Mouse (Mus musculus) adipocyte (in vitro differentiated cells): ENCODE results near the gene Cfap299.

Experiments used
- DNase-seq: peaks from one replicate; pipeline ENCODE4 v3.0.0-alpha.2; 2016; ENCODE audit warnings: low spot score

The Cfap299 gene

DNA sequence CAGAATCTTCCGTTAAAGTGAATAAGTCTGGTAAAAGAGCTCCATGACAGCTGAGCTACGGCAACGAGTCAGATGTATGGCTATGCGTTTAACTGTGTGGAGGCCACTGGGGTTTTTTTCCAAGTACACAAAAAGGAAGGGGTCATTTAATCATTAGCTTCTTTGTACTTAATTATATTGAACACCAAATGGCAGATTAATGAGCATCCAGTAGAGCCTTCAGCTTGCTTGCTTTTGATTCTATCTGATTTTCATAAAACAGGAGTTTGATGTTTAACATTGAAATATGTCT, 47.6 kb downstream of the Cfap299 start:
- DNase-seq = no peak

DNA sequence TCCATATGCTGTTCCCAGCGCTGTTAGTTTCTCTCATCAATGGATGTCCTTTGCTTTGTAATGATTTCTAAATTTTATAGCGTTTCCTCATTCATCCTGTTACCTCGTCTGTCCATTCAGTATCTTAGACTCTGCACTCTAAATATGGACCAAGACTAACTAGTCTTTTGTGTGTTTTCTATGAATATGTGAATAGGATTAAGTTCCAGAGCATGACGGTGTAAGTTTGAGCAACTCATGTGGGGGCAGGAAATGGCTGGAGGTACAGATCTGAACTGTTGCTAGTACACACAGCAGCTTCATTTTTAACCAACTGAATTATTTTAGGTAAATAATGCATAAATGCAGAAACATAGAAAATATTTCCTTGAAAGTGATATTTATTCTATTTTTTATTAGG, 51.3 kb downstream of the Cfap299 start:
- DNase-seq = no peak

DNA sequence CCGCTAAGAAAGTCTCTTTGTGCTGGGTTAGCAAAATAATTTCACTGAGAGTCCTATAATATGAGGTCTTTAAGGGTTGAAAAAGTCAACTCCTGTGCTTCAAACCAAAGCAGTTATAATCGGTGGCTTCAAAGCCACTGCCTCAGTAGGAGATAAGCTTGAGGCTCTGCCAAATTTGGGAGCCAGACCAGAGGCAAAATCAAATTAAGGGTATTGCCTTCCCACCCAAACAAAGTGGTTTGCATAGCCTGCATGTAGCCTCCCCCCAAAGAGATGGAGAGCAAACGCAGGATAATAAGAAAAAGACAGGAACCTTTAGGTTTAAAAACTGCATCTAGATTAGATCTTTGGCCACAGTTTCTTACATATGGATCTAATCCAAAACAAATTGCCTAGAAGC, 58.0 kb downstream of the Cfap299 start:
- no peak for DNase-seq

DNA sequence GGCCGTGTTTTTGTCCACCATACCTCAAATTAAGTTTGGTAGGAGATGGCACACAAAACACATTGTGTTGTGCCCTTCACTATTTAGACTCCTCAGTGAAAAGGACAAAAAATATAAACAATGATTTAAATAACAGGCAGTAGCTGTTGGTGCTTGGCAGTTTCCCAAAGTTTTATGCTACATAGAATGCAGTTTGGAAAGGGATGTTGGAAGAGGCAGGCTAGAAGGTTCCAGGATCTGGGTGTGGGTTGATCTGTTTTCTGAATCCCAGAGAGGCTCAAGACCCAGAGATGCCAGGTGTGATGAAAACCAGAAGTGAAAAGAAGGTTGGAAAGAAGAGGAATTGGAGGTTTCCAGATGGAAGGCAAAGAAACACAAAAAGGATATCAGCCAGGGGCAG, 73.1 kb downstream of the Cfap299 start:
- no peak for DNase-seq

DNA sequence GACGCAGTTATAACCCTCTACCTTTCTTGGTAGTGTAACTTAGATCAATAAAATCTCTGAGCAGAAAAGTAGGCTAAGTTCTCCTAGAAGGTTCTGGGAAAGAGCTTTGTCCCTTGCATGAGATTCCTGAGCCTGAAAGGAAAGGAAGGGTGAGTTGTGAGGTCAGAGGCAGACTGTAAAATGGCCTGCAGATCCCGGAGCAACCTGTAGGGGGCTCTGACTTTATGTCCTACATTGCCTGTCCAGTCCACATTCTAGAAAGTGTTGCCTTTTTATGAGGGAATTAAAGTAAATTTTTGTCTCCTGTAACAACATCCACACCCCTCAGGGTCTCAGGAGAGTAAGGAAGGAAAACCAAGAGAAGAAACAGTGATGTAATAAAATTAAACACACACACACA, 81.0 kb downstream of the Cfap299 start:
- peak; percentile 3 for DNase-seq

DNA sequence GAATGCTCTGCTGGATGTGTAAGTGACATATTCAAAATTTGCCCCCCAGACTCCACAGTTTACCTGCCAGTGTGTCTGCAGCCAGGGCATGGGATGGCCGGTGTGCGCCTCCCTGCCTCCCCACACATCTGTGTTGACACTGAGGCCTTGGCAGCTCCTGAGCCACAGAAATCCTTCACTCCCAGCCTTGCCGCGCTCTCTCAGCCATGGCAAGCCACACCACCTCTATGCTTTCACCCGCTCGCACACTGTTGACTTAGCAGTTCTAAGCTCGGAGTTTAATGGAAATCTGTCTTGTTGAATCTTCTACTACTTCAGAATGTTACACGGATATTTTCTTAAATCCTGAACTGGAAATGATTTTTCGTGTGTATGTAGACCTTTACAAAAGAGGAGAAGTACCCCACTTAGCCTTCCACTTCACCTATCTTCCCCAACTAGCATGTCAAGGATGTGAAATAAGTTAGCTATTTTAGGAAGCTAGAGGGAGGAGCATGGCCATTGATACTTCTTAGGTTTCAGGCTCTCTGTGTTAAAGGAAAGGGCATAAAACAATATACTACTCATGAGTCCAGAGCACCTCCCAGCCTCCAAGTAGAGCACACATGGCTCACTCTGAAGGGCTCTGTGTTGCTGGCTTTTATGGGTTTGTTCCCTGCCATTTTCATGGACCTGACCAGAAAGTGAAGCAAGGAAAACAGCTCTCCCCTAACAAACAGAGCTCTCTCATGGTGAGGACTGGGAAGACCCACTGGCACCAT, 87.5 kb downstream of the Cfap299 start:
- no peak for DNase-seq

DNA sequence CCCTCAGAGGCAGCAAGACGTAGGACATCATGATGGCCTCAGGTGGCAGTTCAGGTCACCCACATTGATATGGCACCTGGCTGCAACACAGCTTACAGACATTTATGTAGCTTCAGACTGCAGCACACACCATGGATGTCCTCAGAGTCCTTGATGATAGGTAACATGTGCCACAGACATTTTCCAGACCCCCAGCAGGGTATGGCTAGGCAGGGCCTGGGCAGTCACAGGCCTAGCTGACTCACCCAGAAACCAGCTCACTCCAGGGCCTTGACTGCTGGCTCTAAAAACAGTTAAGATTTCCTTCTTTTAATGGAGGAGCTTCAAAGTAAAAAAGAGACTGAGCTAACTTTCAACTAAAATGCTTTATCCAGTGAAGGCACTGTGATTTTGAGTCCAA, 95.9 kb downstream of the Cfap299 start:
- no peak for DNase-seq

DNA sequence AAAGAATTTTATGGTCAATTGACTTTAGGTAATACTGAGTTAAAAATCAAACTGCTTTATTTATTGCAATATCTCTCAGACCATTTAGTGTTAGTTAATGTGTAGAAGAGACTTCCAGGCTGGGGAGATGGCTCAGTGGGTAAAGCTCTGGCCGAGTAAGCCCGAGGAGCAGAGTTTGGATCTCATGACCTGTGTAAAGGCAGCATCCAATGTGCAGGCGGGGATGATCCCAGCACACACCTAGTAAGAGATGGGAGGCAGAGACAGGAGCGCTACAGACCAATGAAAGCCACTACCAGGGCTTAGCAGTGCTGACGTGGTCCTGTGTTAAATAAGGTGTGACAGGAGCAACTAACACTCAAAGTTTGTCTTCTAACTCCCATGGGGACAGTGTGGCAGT, 97.0 kb downstream of the Cfap299 start:
- no peak for DNase-seq

DNA sequence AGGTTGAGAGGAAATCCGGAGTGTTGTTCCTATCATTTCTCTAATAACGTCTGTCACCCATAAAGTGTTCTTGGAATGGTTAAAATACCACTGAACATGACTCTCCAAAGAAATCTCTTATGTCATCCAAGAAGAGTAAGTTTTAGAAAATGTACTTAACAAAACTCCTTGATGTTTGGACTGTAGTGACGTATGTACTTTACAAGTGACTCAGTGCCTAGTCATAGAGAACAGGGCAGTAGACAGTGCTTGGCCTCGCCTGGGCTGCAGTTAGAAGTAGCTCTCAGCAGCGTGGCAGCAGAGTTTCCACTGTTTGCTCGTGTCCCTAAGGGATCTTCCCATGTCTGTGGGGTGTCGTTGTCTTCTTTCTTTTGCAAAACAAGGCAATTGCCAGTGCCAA, 101.0 kb downstream of the Cfap299 start:
- DNase-seq = no peak

DNA sequence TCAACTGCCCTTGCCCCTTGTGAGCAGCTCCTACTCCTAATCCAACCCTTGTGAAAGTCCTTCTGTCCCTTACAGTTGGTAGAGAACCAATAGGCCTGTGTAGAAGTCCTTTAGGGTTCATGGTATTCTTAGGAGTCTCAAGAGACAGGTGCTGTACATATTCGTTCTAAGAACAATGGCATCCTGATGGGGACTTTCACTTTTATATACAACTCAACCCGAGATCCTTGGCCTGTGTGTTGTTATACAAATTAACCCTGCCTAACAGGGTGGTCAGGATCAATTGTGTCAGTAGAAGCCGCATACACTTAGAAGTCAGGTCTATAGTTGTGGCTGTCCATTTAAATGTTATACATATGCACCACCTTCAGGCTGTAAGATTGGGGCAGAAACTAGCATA, 109.6 kb downstream of the Cfap299 start:
- DNase-seq = no peak

DNA sequence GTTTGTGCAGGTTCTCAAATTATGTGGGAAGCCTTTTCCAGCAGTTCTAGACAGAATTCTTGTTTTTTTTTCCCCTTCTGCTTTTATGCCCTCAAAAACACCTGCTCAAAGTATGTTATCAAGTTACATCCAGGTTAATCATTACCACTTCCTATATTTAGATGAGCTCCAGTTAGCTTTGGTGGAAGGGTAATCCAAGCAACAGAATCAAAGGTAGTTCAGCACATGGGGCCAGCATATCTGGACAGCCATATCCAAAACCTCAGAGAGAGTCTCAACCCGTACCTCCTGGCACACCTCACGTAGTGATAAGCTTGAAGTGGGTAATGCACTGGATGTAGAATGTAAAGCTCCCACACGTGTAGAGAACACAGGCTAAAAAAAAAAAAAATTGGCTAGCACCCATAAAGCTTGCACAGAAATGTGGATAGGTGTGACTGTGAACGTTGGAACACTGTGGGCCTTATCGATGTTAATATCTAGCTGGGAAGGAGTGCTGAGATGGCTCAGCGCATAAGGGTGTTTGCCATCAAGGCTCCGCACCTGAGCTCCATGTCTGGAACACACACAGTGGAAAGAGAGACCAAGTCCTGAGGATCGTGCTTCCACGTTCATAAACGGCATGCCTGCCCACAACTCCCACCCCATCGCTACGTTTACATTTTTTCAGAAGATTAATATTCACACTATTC, 117.8 kb downstream of the Cfap299 start:
- DNase-seq = no peak

DNA sequence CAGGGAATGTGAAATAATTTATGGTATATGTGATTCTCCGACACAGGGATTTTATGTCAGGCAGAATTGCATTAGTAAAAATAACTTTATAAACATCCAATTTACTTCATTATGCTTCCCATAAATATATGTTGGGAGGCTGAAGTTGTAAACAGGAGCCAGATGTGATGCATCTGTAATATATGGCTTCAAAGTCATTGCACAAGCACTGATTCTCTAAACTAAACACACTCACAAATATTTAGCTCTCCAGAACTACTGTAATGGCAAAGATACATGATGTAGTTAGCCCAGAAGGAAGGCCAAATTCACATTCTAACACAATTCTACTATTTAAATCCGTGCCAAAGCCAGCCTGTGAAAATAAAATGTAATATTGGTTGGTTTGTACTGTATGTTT, 120.8 kb downstream of the Cfap299 start:
- no peak for DNase-seq

DNA sequence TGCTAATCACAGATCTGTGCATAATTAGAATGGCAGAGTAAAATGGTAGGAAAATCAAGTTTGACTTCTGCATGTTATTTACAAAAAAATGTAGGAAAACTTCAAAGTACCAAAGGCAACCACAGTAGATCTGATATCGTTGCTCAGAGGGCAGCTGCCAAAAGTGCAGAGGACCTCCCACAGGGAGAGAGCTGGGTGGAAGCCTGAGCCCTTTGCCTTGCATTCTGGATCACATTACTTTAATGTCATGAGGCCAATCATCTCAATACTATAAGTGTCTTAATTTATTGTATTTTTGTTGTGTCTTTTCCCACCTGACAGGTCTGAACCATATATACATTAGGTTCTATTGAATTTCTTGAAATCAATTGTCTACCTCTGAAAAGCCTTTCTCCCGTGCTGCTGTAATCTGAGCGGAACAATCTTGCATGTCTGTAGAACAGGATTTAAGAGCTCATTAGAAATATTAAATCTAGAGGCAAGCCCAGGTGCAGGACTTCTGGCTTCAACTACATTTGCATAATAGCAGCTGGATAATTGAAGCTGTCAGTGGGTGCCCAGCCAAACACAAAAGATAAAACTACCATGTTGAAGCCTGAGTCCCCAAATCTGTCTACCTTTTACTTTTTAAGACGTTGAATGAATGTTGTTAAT, 137.9 kb downstream of the Cfap299 start:
- no peak for DNase-seq

DNA sequence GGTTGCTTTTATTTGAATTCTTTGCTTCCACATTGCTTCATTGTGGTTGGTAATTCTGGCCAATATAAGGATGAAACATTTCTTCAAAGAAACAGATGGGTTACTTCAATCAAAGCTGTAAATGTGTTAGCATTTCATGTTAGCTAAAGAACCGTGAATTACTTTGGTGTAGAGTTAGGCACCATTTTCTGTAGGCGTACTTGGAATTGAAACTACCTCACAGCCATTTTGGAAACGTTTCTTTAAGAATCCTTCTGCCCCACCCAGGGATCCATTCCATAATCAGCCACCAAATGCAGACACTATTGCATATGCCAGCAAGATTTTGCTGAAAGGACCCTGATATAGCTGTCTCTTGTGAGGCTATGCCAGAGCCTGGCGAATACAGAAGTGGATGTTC, 140.9 kb downstream of the Cfap299 start:
- DNase-seq = no peak

DNA sequence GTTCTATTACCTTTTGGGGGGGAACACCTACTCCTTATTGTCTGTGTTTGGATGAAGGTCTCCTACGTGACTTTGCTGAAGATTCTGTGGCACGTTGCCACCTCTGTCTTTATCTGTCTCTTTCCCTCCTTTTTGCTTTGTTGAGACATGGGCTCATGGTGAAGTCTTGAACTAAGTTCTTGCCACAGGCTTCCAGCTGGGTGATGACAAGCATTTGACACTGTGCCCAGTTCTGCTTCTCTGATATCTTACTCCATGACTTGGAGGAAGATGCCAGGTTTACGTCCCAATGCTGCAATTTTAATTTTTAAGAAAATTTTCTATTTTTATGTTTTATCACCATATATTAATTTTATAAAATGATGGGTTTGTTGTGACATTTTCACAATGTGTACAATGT, 147.4 kb downstream of the Cfap299 start:
- DNase-seq = peak; percentile 3

DNA sequence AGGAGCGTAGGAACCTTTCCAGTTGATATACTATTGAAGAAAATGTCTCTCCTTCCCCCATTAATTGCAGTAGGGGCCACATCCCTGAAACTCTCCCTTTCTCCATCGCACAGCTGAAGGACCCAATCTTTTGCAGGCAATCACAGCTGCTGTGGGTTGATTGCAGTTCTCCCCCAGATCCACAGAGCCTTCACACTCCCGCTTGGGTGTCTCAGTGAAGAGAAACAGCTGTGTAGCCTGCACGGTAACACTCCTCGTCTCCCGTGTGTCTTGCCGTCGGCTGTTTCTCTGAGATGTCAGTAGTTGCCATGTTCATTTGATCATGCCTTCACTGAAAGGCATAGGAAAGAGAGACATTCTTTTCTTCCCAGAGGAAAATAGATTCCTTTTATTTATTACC, 148.2 kb downstream of the Cfap299 start:
- DNase-seq = no peak

DNA sequence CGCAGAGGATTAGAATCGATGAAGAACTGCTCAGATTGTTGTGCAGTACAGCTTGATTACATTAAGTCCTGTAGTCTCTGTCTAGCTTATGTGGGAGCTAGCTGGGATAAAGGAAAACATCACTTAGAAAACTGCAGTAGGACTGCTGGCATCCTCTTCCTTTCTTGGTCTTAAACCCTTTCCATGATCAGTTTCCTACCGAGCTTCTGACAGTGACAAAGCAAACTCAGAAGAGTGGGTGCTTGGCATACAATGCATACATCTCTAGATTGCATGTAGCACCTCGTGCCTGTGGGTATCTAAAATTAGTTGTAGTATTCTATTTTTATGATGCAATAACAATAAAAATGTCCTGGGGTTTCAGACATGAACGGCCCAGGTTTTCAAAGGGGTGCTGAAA, 154.4 kb downstream of the Cfap299 start:
- DNase-seq = no peak

DNA sequence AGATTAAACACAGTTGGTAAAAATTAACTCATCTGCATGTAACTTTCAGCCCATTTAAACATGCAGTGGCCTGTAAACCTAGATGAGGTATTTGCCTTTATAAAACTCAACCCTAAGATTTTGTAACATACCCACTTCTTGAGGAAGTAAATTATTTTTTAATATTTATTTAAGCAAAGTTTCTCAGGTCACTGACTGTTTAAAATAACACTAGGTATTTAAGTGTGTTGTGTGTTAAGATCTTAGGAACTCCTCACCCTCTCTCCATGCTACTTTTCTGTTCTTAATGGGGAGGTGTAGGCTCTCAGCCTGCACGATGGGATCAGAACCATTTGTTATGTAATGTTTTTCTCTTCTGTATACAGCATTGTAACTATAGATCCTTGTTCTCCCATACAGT, 156.1 kb downstream of the Cfap299 start:
- DNase-seq = no peak

DNA sequence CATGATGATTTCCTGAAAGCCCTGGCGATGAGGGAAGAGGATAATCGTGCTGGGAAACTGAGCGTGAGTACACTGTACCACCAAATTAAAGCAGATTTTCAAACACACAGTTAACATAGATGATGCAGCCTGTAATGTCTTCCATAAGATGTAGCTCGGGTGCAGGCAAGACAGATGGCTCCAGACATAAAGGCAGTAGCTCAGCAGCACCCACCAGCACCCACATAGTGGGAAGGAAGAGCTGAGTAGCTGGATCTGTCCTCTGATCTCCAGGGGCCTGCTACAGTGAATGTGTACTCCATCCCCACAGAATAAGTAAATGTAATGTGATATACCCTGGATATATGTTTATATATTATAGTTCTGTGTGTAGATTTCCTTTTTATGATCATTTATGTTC, 169.2 kb downstream of the Cfap299 start:
- no peak for DNase-seq

DNA sequence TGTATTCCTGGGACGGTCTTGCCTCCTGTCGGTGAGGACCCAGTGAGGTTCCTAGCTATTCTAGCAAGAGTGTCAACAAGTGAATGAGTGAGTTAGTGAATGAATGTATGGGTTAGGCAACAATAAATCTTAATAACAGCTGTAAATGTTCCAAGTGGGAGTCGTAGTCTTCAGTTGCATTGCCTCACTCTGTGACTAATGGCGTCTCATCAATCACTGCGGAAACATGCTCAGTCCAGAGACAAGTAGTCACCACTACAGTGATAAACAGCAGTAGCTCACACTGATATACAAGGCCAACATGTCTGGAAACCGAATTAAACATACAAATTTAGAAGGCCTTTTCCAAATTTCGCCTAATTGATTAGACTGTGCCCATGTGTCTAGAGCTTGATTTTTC, 187.1 kb downstream of the Cfap299 start:
- DNase-seq = no peak

DNA sequence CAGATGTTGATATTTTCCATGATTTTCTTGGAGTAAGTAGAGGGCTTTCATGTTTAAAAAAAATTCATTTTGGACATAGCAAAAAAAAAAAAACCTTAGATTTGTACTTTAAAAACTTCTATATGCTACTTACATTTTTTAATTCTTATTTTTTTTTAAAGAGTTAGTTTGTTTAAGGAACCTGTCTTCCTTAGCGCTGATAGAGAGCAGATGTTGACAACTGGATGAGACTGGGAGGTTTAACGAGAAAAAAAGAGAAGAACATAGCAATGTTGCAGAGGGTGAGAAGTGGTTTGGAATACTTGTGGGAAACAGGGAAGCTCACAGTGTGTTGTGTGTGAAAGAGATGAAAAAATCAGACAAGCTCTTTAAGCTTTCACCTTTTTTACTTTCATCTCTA, 191.0 kb downstream of the Cfap299 start:
- no peak for DNase-seq

DNA sequence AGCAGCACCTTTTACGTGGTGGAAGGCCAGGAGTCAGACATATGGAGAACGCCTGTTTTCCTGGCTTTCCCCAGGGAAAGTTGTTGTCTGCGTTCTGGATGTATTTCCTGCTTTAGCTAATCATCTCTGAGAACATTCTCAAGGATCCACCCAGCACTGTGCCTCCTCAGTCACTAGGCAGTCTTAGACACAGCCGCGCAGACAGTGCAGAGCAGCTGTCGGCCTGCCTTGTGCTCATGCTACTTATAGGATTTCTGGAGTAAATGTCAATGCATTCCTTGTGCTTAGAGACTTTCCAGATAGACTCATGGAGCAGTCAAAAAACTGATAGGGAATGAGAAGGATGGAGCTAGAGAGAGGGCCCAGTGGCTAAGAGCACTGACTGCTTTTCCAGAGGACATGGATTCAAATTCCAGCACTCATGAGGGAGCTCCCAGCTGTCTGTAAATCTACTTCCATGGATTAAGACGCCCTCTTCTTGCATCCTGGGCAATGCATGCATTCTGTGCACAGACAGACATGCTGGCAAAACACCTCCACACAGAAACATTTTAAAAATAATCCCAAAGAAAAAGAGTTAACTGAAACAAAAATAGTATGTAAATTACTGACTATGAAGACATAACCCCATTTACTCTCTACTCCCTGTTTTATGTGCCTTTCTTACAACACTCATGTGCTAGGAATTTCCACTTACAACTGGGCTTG, 193.3 kb downstream of the Cfap299 start:
- DNase-seq = no peak

DNA sequence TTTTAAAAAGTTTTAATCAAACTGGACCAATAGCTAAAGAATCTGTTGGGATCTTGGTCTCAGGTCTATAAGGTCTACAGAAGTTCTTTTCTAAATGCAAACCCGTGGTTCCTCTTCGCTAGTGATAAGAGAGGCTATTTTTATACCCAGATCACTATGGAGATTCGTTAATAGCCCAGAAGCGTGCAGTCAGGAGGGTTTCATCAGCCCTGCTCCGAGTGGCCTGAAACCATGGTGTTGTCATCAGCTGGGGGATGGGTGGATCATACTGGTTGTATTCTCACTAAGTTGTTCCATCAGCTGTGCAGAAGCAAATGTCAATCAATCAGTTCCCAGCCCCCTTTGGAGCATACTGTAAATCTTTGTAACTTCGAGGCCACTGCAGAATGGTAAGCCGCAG, 193.9 kb downstream of the Cfap299 start:
- DNase-seq = no peak
